Comparison of ENCODE assay signal across 12 mouse cellular contexts in the genomic region with DNA sequence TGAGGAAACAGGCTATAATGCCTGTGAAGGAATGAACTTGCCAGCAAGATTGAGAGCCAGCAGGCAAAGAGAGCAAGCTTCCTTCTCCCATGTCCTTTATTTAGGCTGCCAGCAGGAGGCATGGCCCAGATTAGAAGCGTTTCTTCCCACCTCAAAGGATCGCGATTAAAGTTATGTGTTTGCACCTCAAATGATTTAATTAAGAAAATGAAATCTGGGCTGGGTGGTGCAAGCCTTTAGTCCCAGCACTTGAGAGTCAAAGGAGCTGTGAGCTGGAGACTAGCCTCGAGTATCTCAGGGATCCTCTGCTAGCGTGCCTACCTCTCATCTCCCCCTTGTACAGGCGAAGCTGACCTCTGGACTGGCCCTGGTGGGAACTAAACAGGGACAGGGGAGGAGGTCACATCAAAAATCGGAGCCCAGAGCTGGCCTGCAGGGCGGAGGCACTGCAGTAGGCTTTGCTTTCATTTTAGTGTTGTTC.
DNase-seq lines count a peak whose midpoint lies in the region.
"Had no signal": no experiment of that assay in that cellular context is flagged by ENCODE, and none has a peak within 500 bp of the region (broad histone marks: within the 10 kb centered on the region; RNA-seq: fewer than 3 reads in every experiment).

No protein-coding gene starts in this region.

- DNase-seq in adrenal gland, adult (ENCODE audit: inconsistent age in 2 of 2, low spot score in 1 of 2): peak; percentile 29 to 75
- no peak for DNase-seq in adrenal gland, postnatal 14 days
- peak; percentile 36 to 41 for DNase-seq in heart, adult 9 months (ENCODE audit: low spot score in 2 of 2)
- no peak for DNase-seq in heart, adult 8-10 months (ENCODE audit: low spot score)
- peak; percentile 27 for DNase-seq in testis, postnatal 10 days (ENCODE audit: low spot score)
- DNase-seq in testis, postnatal 14 days (ENCODE audit: low spot score): no peak
- DNase-seq in thymus, postnatal 10 days (ENCODE audit: low spot score in 2 of 2): no peak
- DNase-seq in thymus, postnatal 14 days: no peak
- DNase-seq: adrenal gland, postnatal 36 days; embryo, embryonic 11 days; layer of hippocampus, adult 9-11 months; lung, embryonic 14.5 days had no signal

Comparison
In these comparisons a context has a peak if more than half of its experiments do, and no peak if none do; other contexts are left out.
1. DNase-seq: peak in adrenal gland, adult (2 of 2), heart, adult 9 months (2 of 2) and testis, postnatal 10 days (single experiment); none in adrenal gland, postnatal 14 days (single experiment), heart, adult 8-10 months (single experiment), testis, postnatal 14 days (single experiment), thymus, postnatal 10 days (0 of 2) and thymus, postnatal 14 days (single experiment).